Mouse (Mus musculus) spleen, adult 2 months (tissue): ENCODE results near the gene Psme2. TPM values are rescaled to one million over a fixed set of nuclear protein-coding genes. Genes with fewer than 3 reads are reported as not detected.

Experiments
- DNase-seq, 2 experiments: peaks; one replicate each; pipeline versions ENCODE4 v3.0.0 to v3.0.0-alpha.2; 2012 to 2021; ENCODE audit warnings: low spot score in 2 of 2, low read depth in 1 of 2
- H3K27ac ChIP-seq: fragments of 200-500 bp; 2 replicates; pipeline ENCODE4 v1.5.1; 2012; ENCODE audit warnings: low read length, inconsistent platforms; ENCODE audit not compliant: insufficient read depth
- H3K27me3 ChIP-seq: fragments of 200-500 bp; 2 replicates; pipeline ENCODE4 v1.6.1; 2012; ENCODE audit warnings: mild to moderate bottlenecking, moderate library complexity, low read length, inconsistent platforms; ENCODE audit not compliant: control insufficient read depth, insufficient read depth
- H3K36me3 ChIP-seq: fragments of 200-500 bp; 2 replicates; pipeline ENCODE4 v1.6.1; 2012; ENCODE audit warnings: mild to moderate bottlenecking, low read length, inconsistent platforms; ENCODE audit not compliant: control insufficient read depth, insufficient read depth
- H3K4me1 ChIP-seq: fragments of 200-500 bp; 2 replicates; pipeline ENCODE4 v1.6.1; 2011; ENCODE audit warnings: inconsistent platforms; ENCODE audit not compliant: control insufficient read depth, insufficient read depth, insufficient read length
- H3K4me3 ChIP-seq: fragments of 200-500 bp; 2 replicates; pipeline ENCODE4 v1.5.1; 2011; ENCODE audit warnings: mild to moderate bottlenecking, inconsistent platforms; ENCODE audit not compliant: insufficient read depth, insufficient read length; ENCODE audit errors: extremely low read depth
- CTCF ChIP-seq: fragments of 200-500 bp; IDR thresholded peaks from 2 replicates; pipeline ENCODE4 v1.5.1; 2011; ENCODE audit warnings: mild to moderate bottlenecking, inconsistent platforms; ENCODE audit not compliant: insufficient read depth, insufficient read length, insufficient replicate concordance; ENCODE audit errors: extremely low read depth
- POLR2A ChIP-seq: fragments of 200-500 bp; IDR thresholded peaks from 2 replicates; pipeline ENCODE4 v1.6.1; 2011; ENCODE audit warnings: low read depth, low read length, inconsistent platforms
- WGBS: fragments of 180-500 bp; shearing (Covaris S2); methylation state at CpG from one replicate; pipeline ENCODE4 v1.1.7; 2018; 5-methylcytosine and 5-hydroxymethylcytosine counted together
- polyA plus RNA-seq: library from polyadenylated mRNA; depleted of rRNA; stranded (reverse); fragments of >200 nt; gene quantifications from 2 replicates; pipeline ENCODE4 v1.2.3, GENCODE M21; 2012

The Psme2 gene
- polyA plus RNA-seq, 1 experiment = 67.7 TPM

- no peaks in the 10 kb centered on the region for H3K36me3 ChIP-seq
- no peaks in the 10 kb centered on the region for H3K4me1 ChIP-seq
- no peaks in the 10 kb centered on the region for H3K27me3 ChIP-seq
- no peak overlapping the region for H3K4me3 ChIP-seq
- 21% methylated on average over 22 of the region's 22 CpGs for WGBS
- DNase-seq = no peak
- H3K27ac ChIP-seq = no peak overlapping the region
- TF ChIP-seq CTCF (no peak), POLR2A (no peak)
Measured at GRCm38 (mm10) chr14:55618486-55619195, 27.7 kb upstream of the Psme2 start.

DNA sequence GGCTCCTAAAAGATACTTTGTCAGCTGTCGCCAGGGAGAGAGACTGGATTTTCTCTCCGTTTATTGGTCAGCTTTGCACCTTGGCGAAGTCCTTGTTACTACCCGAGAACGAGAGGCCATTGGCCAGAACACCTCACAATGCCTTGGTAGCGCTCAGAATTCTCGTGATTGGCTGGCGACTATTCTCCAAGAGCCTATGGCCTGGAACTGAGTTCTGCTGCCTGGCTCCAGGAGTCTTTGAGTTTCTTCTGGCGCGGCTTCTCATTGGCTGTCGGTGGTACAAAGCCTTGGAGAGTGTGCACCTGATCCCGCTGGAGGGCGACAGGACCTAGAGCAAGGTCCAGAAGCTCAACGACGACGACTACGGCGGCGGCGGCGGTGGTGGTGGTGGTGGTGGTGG, 26.9 kb upstream of the Psme2 start, which contains the start of gene Rec8:
Rec8 (plus strand) TSS at position 216 of the 400 bp plus-strand sequence.
- Histone ChIP-seq H3K36me3 (no peaks in the 10 kb centered on the region), H3K27ac (no peak within 1 kb of the TSS), H3K4me3 (no peak within 1 kb of the TSS), H3K27me3 (no peaks in the 10 kb centered on the region), H3K4me1 (no peaks in the 10 kb centered on the region)
- 35% methylated on average over 14 of the region's 21 CpGs for WGBS
- DNase-seq = no peak
- TF ChIP-seq POLR2A = no peak
- TF ChIP-seq CTCF = no peak

- 78% methylated on average over 2 of the region's 2 CpGs for WGBS
Measured at GRCm38 (mm10) chr14:55616844-55617243, 25.9 kb upstream of the Psme2 start.

DNA sequence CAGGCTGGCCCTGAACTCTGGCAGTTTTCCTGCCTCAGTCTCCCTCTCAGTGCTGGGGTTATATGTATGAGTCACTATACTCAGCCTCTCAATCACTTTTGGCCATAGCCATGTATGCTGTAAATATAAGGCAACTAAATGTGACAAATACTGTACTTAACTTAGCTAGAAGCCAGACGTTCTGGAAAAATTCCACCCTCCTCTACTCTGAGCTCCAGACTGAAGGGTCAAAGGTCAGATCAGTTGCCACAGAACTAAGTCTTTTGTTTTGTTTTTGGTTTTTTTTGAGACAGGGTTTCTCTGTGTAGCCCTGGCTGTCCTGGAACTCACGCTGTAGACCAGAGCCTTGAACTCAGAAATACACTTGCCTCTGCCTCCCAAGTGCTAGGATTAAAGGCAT, 25.0 kb upstream of the Psme2 start:
- no peaks in the 10 kb centered on the region for H3K36me3 ChIP-seq
- H3K4me3 ChIP-seq = no peak overlapping the region
- no peak overlapping the region for H3K27ac ChIP-seq
- no peaks in the 10 kb centered on the region for H3K27me3 ChIP-seq
- WGBS = 82% methylated on average over 2 of the region's 2 CpGs
- no peak for DNase-seq
- no peaks in the 10 kb centered on the region for H3K4me1 ChIP-seq
- TF ChIP-seq CTCF = no peak
- no peak for TF ChIP-seq POLR2A

More at GRCm38 (mm10) chr14:55616844-55617243, 25.9 kb upstream of the Psme2 start:
- H3K4me1 ChIP-seq = no peaks in the 10 kb centered on the region
- H3K27me3 ChIP-seq = no peaks in the 10 kb centered on the region
- H3K36me3 ChIP-seq = no peaks in the 10 kb centered on the region
- H3K27ac ChIP-seq = no peak overlapping the region
- no peak for DNase-seq
- no peak overlapping the region for H3K4me3 ChIP-seq
- TF ChIP-seq POLR2A (no peak), CTCF (no peak)

- no peak for DNase-seq
- Histone ChIP-seq H3K27me3 (no peaks in the 10 kb centered on the region), H3K27ac (no peak overlapping the region), H3K4me3 (no peak overlapping the region), H3K36me3 (peaks cover under 1% of the 10 kb centered on the region; the same call in 1 of the 2 replicates), H3K4me1 (no peaks in the 10 kb centered on the region)
- WGBS = 80% methylated on average over 7 of the region's 7 CpGs
- TF ChIP-seq POLR2A = no peak
- no peak for TF ChIP-seq CTCF
Measured at GRCm38 (mm10) chr14:55614565-55615178, 23.8 kb upstream of the Psme2 start.

GRCm38 (mm10) chr14:55613346-55613745, 22.4 kb upstream of the Psme2 start:
- no peak overlapping the region for H3K4me3 ChIP-seq
- H3K36me3 ChIP-seq = peaks cover 13% of the 10 kb centered on the region
- no peaks in the 10 kb centered on the region for H3K4me1 ChIP-seq
- WGBS = 68% methylated on average over 6 of the region's 6 CpGs
- H3K27ac ChIP-seq = no peak overlapping the region
- DNase-seq = no peak
- H3K27me3 ChIP-seq = no peaks in the 10 kb centered on the region
- no peak for TF ChIP-seq CTCF
- TF ChIP-seq POLR2A = no peak

DNA sequence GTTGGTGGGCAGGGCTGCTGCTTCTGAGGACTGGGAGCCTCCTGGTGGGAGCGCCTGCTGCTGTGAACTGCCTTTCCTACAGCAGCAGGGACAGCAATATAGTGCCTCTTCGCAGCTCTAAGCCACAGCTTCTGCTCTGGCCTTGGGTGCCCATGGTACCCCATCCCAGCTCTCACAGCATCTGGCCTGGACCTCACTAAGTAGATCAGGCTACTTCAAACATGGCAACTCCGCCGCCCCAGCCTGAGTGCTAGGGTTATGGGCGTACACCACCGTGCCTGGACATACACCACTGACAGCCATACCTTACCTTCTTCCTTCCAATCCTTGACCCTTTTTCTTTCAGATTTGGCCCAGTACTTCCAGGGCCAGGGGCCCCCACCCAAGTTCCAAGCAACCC, 17.4 kb upstream of the Psme2 start:
- Histone ChIP-seq H3K36me3 (peaks cover 39% of the 10 kb centered on the region), H3K27me3 (no peaks in the 10 kb centered on the region), H3K4me3 (no peak overlapping the region), H3K4me1 (peaks cover 11% of the 10 kb centered on the region; the same call in 1 of the 2 replicates), H3K27ac (no peak overlapping the region)
- no peak for DNase-seq
- 97% methylated on average over 6 of the region's 6 CpGs for WGBS
- no peak for TF ChIP-seq POLR2A
- no peak for TF ChIP-seq CTCF
